Mouse (Mus musculus) spleen, embryonic (tissue): ENCODE data around the gene Ppp4r4.
"Not testable (repeated sequence)": the region's sequence is repeated elsewhere in the genome, so short reads cannot be mapped to it uniquely, and the experiment has no call there.

Source experiments
- CTCF ChIA-PET: fragments of 350-600 bp; sonication (Branson Sonifier 250); formaldehyde crosslinking; loops from one replicate; lab custom pipeline; 2022; lab: Charles Lee

Gene Ppp4r4

DNA sequence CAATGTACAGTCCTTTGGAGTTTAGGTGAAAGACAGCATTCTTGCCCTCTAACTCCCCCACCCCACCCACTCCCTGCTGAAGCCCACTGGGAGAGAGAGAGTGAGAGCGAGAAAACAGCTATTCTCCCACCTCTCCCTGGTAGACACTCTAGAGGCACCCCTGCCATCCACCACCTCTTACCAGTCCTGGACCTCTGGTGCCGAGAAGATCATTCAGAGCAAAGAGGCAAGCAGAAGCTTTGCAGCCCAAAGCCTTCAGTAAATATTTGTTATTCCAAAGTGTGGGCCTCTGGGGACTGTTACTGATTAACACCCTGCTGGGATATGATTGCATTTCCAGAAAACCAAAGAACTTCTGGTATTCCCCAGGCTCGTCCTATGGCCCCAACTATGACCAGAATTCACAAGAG is 99.1 kb downstream of the Ppp4r4 start, which contains the start of gene Serpina10:
Gene Serpina10 (minus strand): TSS at position 242 of the 410 bp plus-strand sequence.
- CTCF ChIA-PET, result no interaction called here

DNA sequence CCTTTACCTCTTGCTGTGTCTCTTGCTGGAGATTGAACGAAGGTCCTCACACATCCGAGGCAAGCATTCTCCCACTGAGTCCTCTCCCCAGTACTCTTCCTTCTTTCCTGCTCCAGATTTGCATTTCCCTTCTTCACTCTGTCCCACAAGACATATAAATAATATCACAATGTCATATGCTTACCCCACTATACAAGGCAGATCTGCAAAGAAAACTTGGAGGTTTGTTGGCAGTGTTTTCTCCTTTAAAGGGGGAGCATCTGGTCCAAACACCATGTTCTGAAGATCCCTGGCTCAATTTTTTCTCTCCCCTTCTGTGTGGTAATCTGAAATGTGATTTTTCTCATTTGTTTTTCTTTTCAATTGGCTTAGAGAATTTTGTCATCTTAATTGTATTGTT is 102.3 kb downstream of the Ppp4r4 start:
- CTCF ChIA-PET, result no interaction called here

DNA sequence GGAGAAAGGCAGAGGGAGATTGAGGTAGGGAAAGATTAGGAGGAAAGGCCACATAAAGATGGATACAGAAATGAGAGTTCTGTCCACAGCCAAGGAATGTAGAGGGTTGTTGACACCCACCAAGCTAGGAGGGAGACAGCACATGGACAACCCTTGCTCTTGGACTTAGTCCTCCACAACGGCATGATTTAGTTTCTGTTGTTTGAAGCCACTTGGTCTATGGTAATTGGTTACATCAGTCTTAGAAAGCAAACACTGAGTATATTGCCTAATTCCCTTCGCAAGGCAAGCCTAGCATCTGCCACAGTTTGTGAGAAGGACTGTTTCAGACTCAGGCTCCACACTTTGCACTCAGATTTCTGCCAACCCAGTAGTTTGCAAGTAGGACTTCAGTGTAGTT is 103.8 kb downstream of the Ppp4r4 start:
- CTCF ChIA-PET, result no interaction called here

DNA sequence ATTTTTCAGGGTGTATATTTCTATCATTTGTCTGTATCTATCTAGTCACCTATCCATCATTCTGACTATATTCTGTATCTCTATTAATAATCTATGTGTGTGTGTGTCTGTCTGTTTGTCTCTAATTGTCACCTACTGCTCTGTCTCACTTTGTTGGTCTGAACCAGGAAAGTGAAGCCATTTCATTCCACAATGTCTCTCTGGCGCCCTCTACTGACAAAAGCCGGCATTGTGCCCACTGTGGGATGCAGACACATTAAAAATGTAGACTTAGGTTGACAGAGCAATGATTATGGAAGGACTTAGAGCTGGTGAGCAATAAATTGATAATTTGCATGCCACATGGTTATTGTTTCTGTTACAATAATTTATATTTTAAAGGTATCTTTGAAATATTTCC is 111.3 kb downstream of the Ppp4r4 start:
- CTCF ChIA-PET, result no interaction called here

DNA sequence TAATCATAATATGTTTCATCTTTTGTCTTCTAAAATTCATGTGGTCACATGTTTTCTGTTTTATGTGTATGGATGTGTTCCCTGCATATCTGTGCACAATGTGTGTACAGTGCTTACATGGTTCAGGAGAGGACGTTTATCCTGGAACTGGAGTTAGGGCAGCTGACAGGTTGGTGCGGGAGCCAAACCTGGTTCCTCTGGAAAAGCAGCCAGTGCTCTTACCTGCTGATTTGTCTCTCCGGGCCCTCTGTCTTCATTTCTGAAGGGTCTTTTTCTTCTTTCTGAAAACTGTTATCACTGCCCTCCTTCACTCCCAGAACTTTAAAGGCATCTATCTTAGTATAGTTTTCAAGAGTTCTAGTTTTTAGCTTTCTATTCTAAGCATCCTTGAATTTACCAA is 111.7 kb downstream of the Ppp4r4 start:
- CTCF ChIA-PET, result no interaction called here

DNA sequence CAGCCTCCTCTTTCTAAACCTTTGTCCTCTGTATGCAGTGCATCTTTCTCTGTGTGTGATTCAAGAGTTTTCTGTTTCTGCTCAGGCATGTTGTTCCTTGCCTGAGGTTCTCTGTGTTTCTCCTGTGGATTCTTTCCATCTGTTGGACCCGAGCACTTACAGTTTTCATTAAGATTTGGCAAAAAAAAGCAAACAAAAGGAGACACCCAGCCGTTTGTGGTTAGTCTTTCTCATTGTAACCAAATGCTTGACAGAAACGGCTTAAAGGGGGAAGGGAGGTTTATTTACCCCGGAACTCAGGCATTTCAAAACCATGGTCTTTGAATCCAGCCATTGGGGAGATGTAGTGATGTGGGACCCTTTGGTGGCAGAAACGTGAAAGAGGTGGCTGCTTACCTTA is 112.5 kb downstream of the Ppp4r4 start:
- CTCF ChIA-PET, result interaction anchor here (0.6 kb wide), 1 partner anchor 260 kb away, joined by 4 read pairs; no protein-coding TSS in a partner anchor

DNA sequence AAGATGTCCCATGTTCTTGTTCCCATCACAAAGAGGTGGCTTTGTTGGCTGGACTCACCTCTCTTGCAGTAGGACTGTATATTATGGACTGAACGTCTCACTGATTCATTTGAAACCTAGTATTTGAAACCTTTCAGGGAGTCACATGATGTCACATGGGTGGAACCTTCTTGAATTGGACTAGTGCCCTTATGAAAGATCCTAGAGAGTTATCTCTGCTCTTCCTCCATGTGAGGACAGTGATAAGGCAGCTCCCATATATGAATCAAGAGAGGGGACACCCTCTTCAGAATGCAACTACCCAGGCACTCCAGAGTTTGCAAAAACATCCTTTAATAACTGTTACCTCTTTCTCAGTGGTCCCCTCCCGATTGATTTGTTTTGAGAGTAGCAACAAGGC is 114.2 kb downstream of the Ppp4r4 start:
- CTCF ChIA-PET, result no interaction called here

DNA sequence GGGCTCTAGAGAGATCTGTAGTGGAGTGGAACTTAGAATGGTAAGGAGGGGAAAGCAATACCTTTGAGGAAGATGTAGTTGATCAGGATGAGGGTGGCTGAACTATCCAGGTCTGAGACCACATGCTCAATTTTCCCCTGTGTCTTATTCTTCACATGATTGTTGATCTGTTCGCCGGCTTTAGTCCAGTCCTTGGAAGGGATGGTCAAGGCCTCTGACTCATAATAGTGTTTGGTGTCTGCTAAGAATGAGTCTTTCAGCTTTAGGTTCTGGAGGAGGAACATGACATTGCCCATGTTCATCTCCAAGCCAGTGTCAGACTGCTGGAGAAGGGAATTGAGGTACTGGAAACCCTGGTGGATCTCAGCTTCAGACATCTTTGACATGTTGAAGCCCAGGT is 121.8 kb downstream of the Ppp4r4 start:
- CTCF ChIA-PET, result no interaction called here

DNA sequence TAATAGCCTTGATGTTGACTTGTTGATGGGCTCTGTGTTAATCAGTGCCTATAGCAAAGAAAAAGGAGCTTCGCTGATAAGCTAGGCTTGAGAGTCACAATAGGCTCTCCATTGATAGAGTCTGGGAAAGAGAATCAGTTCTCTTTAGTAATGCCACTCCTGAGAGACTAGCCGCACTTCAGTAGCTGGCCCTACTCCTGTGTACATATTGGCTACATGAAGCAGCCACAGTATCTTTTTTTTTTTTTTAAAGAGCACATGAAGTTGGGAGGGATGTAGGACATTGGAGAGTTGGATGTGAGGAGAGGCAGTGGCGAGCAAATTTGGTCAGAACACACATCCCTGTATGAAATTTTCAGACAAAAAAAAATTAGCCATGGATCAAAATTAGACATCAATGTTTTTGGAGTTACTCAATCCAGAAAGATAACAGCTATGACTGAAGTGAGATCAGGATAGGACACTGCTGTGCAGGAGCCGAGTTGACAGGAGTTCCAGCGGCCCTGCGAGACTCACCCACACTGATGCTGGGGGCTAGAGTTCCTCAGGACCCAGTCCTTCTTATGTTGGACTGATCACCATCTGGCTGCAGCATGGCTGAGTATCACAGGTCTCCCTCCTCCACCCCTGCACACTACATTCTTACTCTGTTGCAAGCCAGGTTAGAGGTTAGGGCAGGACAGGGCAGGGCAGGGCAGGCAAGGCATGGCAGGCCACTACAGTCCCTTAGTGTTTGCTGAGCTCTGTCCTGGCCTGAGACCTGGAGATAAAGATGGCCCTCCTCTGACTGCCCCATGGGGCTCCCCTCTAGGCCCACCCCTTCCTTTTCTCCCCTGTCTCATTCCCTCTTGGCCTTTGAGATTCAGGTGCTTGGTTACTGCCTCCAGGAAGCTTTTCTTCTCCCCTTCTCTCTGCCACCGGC is 123.3 kb downstream of the Ppp4r4 start:
- CTCF ChIA-PET, result no interaction called here

DNA sequence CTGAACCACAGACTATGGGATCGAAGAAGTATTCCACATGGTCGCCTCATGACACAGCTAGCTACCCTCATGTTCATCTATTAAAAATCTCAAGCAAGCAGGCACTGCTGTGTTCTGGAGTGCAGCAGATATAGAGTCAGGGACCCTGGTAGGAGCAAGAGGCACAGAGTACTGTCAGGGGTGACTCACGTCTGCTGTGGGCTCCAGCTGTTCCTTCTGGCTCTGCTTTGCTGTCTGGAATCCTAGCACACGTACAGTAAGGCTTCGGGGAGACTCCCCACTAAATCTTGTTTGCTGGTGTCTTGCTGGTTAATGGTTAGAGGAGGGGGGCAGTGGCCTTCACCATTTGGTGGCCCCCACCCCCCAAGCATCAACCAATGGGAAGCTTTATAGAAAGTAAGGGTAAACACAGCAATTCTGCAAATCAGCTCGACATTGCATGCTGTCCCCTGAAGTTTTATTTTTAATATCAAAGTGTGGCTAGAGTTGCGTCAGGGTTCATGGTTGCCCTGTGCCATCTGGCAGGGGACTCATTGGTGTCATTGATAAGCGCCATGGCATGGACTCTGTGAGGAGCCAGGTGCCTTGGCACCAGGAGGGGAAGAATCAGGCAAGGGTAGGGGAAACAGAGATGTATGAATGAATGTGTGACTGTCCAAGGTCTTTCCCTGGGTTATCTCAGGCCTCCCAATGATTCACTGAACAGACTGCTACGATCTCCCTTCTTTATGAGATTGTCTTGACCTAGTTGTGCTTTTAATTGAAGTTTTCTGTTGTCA is 125.0 kb downstream of the Ppp4r4 start, which contains the start of gene Serpina6:
Gene Serpina6 (minus strand): TSS at position 365 of the 779 bp plus-strand sequence.
- CTCF ChIA-PET, result no interaction called here

DNA sequence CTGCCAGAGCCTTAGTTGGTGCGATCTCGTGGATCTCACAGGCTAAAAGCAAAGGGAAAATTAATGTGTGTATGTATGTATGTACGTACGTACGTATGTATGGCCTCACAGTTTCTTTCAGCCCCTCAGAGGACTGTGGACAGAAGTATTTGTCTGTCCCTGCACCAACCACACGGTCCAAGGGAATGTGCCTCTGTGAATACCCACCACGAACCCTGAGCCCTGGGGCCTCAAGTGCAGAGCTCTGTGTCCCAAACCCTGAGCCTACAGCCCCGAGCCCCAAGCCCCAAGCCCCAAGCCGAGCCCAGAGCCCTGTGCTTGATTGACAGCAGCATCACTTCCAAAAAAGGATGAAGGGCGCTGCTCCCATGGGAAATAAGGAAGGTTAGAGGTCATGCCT is 125.9 kb downstream of the Ppp4r4 start:
- CTCF ChIA-PET, result no interaction called here

DNA sequence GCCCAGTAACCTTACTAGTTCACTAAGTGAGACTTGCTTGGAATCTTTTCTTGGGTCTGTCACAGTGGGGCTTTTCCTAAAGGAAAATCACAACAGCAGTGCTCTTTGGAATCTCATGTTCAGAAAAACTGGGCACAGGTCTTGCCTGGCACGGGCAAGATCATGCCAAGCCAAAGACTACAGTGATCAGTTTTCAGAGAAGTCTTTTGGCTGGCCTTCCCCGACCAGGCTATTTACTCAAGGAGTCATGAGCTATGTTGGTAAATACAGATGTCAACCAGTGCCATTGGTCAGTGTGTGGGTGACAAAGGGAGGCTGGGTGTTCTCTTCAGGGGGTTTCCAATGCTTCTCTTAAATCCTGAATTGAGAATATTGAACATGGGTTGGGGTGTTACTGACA is 127.1 kb downstream of the Ppp4r4 start:
- CTCF ChIA-PET, result no interaction called here

DNA sequence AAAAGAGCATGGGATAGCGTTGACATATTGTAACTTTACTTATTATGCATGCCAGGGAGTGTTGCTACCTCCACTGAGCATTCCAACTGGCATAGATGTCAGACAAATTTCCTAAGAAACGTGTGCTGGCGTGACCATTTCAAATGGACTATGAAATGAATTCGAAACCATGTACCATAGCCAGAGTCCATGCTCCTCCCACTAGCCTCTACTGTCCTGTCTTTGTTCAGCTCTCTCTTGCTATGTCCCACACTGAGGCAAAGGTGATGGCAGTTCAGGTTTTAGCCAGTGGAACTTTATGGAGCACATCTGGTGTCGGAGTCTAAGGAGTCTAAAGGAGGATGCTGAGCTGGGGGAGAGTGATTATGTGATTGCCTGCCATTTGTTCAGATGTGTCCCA is 128.0 kb downstream of the Ppp4r4 start:
- CTCF ChIA-PET, result no interaction called here

DNA sequence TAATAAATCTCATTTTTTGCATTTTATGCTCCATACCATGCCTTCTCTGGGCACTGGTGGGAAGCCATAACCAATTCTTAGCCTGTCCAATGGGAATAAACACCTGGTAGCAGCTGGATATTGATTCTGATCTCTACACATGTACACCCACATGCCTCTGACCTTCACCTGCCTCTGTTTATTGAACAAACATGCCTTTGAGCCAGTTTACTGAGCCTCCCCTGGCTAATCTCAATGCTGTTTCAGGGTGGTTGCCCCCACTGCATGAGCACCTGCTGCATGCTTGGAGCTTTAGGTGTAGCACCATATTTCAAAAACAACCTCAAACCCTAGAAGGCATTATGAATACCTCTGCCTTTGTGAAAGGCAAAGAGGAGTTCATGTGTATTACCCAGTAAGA is 130.0 kb downstream of the Ppp4r4 start:
- CTCF ChIA-PET, result not testable (repeated sequence)
